In the genomic region with DNA sequence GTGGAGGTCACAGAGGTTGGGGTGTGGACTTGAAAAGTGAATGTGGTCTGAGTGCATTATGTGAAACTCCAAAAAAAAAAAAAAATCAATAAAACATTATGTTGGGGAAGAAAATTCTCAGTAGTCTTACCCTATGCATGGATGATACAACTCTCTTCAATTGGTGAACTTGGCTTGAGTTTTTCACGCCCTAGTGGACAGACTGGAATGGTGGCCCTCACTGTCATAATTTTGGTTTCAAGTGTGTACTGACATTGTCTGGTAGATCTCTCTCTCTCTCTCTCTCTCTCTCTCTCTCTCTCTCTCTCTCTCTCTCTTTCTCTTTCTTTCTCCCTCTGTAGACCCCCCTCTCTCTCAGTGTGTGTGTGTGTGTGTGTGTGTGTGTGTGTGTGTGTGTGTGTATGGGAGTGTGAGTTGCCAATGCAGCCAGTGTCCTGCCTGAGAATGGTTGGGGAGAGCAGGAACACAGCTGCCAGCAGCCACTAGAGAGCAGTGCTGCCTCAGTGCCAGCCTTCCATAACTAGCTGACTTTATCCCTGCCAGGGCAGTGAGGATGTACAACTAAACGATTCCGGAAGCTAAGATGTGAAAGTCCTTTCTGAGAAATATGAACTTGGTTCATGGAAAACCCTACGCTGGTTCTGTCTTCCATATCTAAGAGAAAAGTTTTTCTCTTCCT, we compare ENCODE assay signal across 9 mouse cellular contexts.
DNase-seq lines count a peak whose midpoint lies in the region; ATAC-seq lines count a peak whose summit lies in the region.
"Had no signal": no experiment of that assay in that cellular context is flagged by ENCODE, and none has a peak within 500 bp of the region (broad histone marks: within the 10 kb centered on the region; RNA-seq: fewer than 3 reads in every experiment).

No protein-coding gene starts in this region.

- peak; percentile 32 for DNase-seq in ovary, adult 18-20 months (ENCODE audit: low spot score)
- DNase-seq in ovary, postnatal 10 days (ENCODE audit: low spot score), result no peak
- DNase-seq in cerebellum, adult 9-10 months, result peak; percentile 19
- peak; percentile 31 for DNase-seq in induced T-regulatory cell, adult 2 months (ENCODE audit: low read depth)
- DNase-seq in left cerebral cortex, adult 11 months (ENCODE audit: low spot score), result peak; percentile 58
- DNase-seq in skeletal muscle tissue, adult 2 months (ENCODE audit: low read depth, low spot score), result peak; percentile 56
- DNase-seq: liver, embryonic 13.5 days had no signal

- ATAC-seq in frontal cortex, adult (ENCODE audit: low TSS enrichment), result peak; percentile 93
- peak; percentile 83 for ATAC-seq in megakaryocyte-erythroid progenitor cell, adult 5-6 weeks (replicated peaks; ENCODE audit: low FRiP score, low TSS enrichment, poor library complexity, severe bottlenecking)
